Mouse (Mus musculus) CH12.LX (cell line): ENCODE data around the gene Reg3d. TPM values are rescaled to one million over a fixed set of nuclear protein-coding genes. Genes with fewer than 3 reads are reported as not detected.

ENCODE experiments used
- DNase-seq: peaks from one replicate; pipeline ENCODE4 v3.0.0-alpha.2; 2013; ENCODE audit errors: extremely low read depth
- H3K27ac ChIP-seq: 2 replicates; pipeline ENCODE4 v1.5.1; 2012; ENCODE audit warnings: low read depth, mild to moderate bottlenecking, control low read depth, moderate library complexity; ENCODE audit not compliant: insufficient read depth
- H3K27me3 ChIP-seq: replicated peaks from 2 replicates; pipeline ENCODE3; 2012; ENCODE audit warnings: inconsistent platforms
- H3K36me3 ChIP-seq, 2 experiments: replicated peaks in 1 of 2; 2 replicates each; pipeline versions ENCODE3 to v1.6.1; 2012; ENCODE audit warnings: inconsistent platforms in 1 of 2, low read length in 1 of 2, mild to moderate bottlenecking in 1 of 2, mixed read lengths in 1 of 2, moderate library complexity in 1 of 2; ENCODE audit not compliant: control insufficient read depth in 1 of 2, insufficient read depth in 1 of 2
- H3K4me1 ChIP-seq, 2 experiments: 2 replicates each; pipeline ENCODE4 v1.6.1; 2012; ENCODE audit warnings: inconsistent platforms in 1 of 2, moderate library complexity in 1 of 2; ENCODE audit not compliant: insufficient read depth in 2 of 2, control insufficient read depth in 1 of 2
- H3K4me2 ChIP-seq: 2 replicates; pipeline ENCODE4 v1.6.1; 2012; ENCODE audit warnings: low read depth, mild to moderate bottlenecking, control low read depth; ENCODE audit not compliant: poor library complexity, insufficient read depth, severe bottlenecking
- H3K4me3 ChIP-seq, 3 experiments: fragments of 150-350 bp in 1 of 3; sonication (generic) in 1 of 3; replicated peaks in 1 of 3; 2 replicates each; pipeline versions ENCODE3 to v1.5.1; 2011 to 2012; ENCODE audit warnings: low read depth in 2 of 3, low read length in 2 of 3, mild to moderate bottlenecking in 2 of 3, moderate library complexity in 2 of 3, control low read depth in 1 of 3, improper control_type of control experiment in 1 of 3, inconsistent platforms in 1 of 3, mixed read lengths in 1 of 3; ENCODE audit not compliant: poor library complexity in 1 of 3
- H3K79me2 ChIP-seq: replicated peaks from 2 replicates; pipeline ENCODE4 v1.6.1; 2012; ENCODE audit warnings: mild to moderate bottlenecking, moderate library complexity; ENCODE audit not compliant: control insufficient read depth, poor library complexity, insufficient read depth, severe bottlenecking; ENCODE audit errors: extremely low read depth
- H3K9ac ChIP-seq: 2 replicates; pipeline ENCODE4 v1.6.1; 2012; ENCODE audit warnings: low read depth, mild to moderate bottlenecking, control low read depth, moderate library complexity; ENCODE audit not compliant: insufficient read depth
- H3K9me3 ChIP-seq: replicated peaks from 2 replicates; pipeline ENCODE3; 2012; ENCODE audit warnings: low read length, inconsistent platforms, mixed read lengths
- BHLHE40 ChIP-seq: IDR thresholded peaks from 2 replicates; pipeline ENCODE4 v1.6.1; 2011; ENCODE audit warnings: mild to moderate bottlenecking, low read depth, low read length, improper control_type of control experiment
- CHD2 ChIP-seq: IDR thresholded peaks from 2 replicates; pipeline ENCODE4 v1.6.1; 2011; ENCODE audit warnings: low read length, improper control_type of control experiment
- CTCF ChIP-seq, 2 experiments: IDR thresholded peaks in 1 of 2; conservative IDR thresholded peaks in 1 of 2; 2 replicates each; pipeline ENCODE4 v1.5.1; 2011 to 2012; ENCODE audit warnings: low read depth in 2 of 2, low read length in 2 of 2, improper control_type of control experiment in 1 of 2, inconsistent platforms in 1 of 2, mild to moderate bottlenecking in 1 of 2, moderate library complexity in 1 of 2
- ELF1 ChIP-seq: IDR thresholded peaks from 2 replicates; pipeline ENCODE4 v1.6.1; 2014; ENCODE audit warnings: low read depth, mild to moderate bottlenecking, inconsistent platforms, low read length, improper control_type of control experiment
- HCFC1 ChIP-seq: IDR thresholded peaks from 2 replicates; pipeline ENCODE4 v1.6.1; 2012; ENCODE audit warnings: low read depth, mild to moderate bottlenecking, inconsistent platforms, low read length, improper control_type of control experiment
- IRF4 ChIP-seq: IDR thresholded peaks from 2 replicates; pipeline ENCODE4 v1.6.1; 2014; ENCODE audit warnings: low read depth, mild to moderate bottlenecking, inconsistent platforms, low read length, improper control_type of control experiment
- MAZ ChIP-seq: IDR thresholded peaks from 2 replicates; pipeline ENCODE4 v1.6.1; 2012; ENCODE audit warnings: low read depth, mild to moderate bottlenecking, inconsistent platforms, low read length, improper control_type of control experiment, moderate library complexity
- MXI1 ChIP-seq: IDR thresholded peaks from 2 replicates; pipeline ENCODE4 v1.6.1; 2011; ENCODE audit warnings: mild to moderate bottlenecking, low read depth, low read length, improper control_type of control experiment
- MYC ChIP-seq: IDR thresholded peaks from 2 replicates; pipeline ENCODE4 v1.6.1; 2011; ENCODE audit warnings: low read depth, mild to moderate bottlenecking, improper control_type of control experiment, low read length
- NELFE ChIP-seq: IDR thresholded peaks from 2 replicates; pipeline ENCODE4 v1.6.1; 2011; ENCODE audit warnings: low read depth, low read length, improper control_type of control experiment
- PAX5 ChIP-seq: IDR thresholded peaks from 2 replicates; pipeline ENCODE4 v1.6.1; 2012; ENCODE audit warnings: low read length, inconsistent platforms, mixed read lengths
- POLR2A ChIP-seq: IDR thresholded peaks from 2 replicates; pipeline ENCODE4 v1.6.1; 2011; ENCODE audit warnings: low read depth, mild to moderate bottlenecking, improper control_type of control experiment, low read length
- POLR2AphosphoS2 ChIP-seq: IDR thresholded peaks from 2 replicates; pipeline ENCODE4 v1.6.1; 2011; ENCODE audit warnings: low read depth, low read length, improper control_type of control experiment
- RAD21 ChIP-seq: IDR thresholded peaks from 2 replicates; pipeline ENCODE4 v1.6.1; 2011; ENCODE audit warnings: low read depth, mild to moderate bottlenecking, low read length, improper control_type of control experiment, moderate library complexity
- RCOR1 ChIP-seq: conservative IDR thresholded peaks from 2 replicates; pipeline ENCODE4 v1.6.1; 2012; ENCODE audit warnings: low read depth, mild to moderate bottlenecking, inconsistent platforms, low read length, improper control_type of control experiment
- TBP ChIP-seq: conservative IDR thresholded peaks from 2 replicates; pipeline ENCODE4 v1.6.1; 2011; ENCODE audit warnings: low read depth, low read length, improper control_type of control experiment
- UBTF ChIP-seq: IDR thresholded peaks from 2 replicates; pipeline ENCODE4 v1.6.1; 2012; ENCODE audit warnings: low read depth, mild to moderate bottlenecking, inconsistent platforms, low read length, improper control_type of control experiment, moderate library complexity
- ZC3H11A ChIP-seq: IDR thresholded peaks from 2 replicates; pipeline ENCODE4 v1.6.1; 2012; ENCODE audit warnings: low read depth, mild to moderate bottlenecking, inconsistent platforms, low read length, improper control_type of control experiment
- dilution Hi-C: fragments of 300-500 bp; cut with MboI; formaldehyde crosslinking; loops from 2 replicates; pipeline ENCODE4 v1.14.3; 2020; ENCODE audit warnings: low sequenced_read_pairs; ENCODE audit not compliant: extremely low pct_unique_long_range_greater_than_20kb, extremely low pct_ligation_motif_present
- in situ Hi-C: fragments of 300-500 bp; cut with MboI; formaldehyde crosslinking; loops from 3 replicates; pipeline ENCODE4 v1.14.3; 2019; ENCODE audit warnings: low sequenced_read_pairs, low pct_ligation_motif_present, low pct_unique_long_range_greater_than_20kb, mixed read lengths
- polyA plus RNA-seq: library from polyadenylated mRNA; unstranded; fragments of >175 nt; gene quantifications from 2 replicates; pipeline ENCODE4 v1.2.1, GENCODE M21; 2012; ENCODE audit warnings: low read depth; ENCODE audit not compliant: insufficient read length
- total RNA-seq, 2 experiments: library from RNA; depleted of rRNA; stranded (reverse); fragments of 300-350 nt in 1 of 2; fragments of >200 nt in 1 of 2; gene quantifications; 2 replicates each; pipeline ENCODE4 v1.2.3; 2012 to 2014

The Reg3d gene
- total and polyA plus RNA-seq, 3 experiments: not detected

DNA sequence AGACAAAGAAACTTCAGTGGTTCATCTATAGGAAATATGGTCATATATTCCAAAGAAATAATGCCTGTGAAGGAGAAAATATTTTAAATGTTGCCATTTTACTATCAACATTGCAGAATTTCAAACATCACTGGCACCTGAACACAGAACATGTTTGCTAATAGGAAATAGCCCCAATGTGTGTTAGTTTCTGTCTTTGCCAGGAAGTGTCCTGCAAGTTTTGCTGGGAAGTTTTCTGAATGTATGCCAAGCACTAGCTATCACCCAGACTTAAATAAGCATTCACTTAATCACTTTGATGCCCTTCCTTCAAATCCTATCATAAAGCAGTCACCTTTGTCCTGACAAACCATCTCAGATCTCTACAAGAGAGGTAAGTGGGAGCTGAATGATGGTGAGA, 1.7 kb upstream of the Reg3d start, which contains the start of gene Reg3a:
Gene Reg3a, plus strand, starts transcription at position 301 of the 400 bp plus-strand sequence.
- Histone ChIP-seq H3K4me2 (no peak within 1 kb of the TSS), H3K9ac (no peak within 1 kb of the TSS), H3K4me1 (no peaks in the 10 kb centered on the region), H3K9me3 (peaks cover 62% of the 10 kb centered on the region), H3K27me3 (no peaks in the 10 kb centered on the region), H3K4me3 (no peak within 1 kb of the TSS), H3K79me2 (no peaks in the 10 kb centered on the region), H3K27ac (no peak within 1 kb of the TSS), H3K36me3 (no peaks in the 10 kb centered on the region)
- TF ChIP-seq PAX5 (no peak), TBP (no peak), MYC (no peak), MXI1 (no peak), UBTF (no peak), RAD21 (no peak), IRF4 (no peak), NELFE (no peak), RCOR1 (no peak)
- in situ Hi-C loops (no loop called here), dilution Hi-C loops (no loop called here)
- DNase-seq: no peak

DNA sequence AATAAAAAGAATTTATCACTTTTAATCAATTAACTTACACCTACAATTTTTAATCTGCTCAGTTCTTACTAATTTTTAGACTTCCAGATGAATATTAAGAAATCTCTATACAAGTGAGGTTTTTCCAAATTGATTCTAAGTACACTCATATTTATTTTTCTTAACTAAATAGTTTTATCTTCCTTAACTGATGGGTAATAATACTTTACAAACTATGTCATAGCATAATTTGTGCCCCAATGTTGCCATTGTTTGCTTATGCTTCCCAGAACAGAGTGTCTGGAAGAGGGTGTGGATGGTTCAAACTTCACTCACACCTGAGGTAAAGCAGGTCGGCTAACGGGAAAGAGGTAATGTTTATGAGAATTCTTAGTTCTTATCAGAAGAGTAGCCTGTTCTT, 8.3 kb downstream of the Reg3d start, which contains the start of gene Reg3b:
Gene Reg3b, plus strand, starts transcription at position 301 of the 400 bp plus-strand sequence.
- H3K27ac ChIP-seq: no peak within 1 kb of the TSS
- H3K79me2 ChIP-seq: no peaks in the 10 kb centered on the region
- H3K4me3 ChIP-seq: no peak within 1 kb of the TSS
- H3K9ac ChIP-seq: no peak within 1 kb of the TSS
- dilution Hi-C loops (no loop called here), in situ Hi-C loops (no loop called here)
- no peaks in the 10 kb centered on the region for H3K27me3 ChIP-seq
- no peak for TF ChIP-seq ELF1
- TF ChIP-seq TBP: no peak
- no peak for TF ChIP-seq POLR2A
- no peak for TF ChIP-seq CTCF (conservative IDR thresholded peaks at IDR 0.05 in 1 of 2, IDR thresholded peaks at IDR 0.05 in 1 of 2; ENCODE audit: low read depth in 2 of 2, low read length in 2 of 2)
- TF ChIP-seq RCOR1: no peak
- TF ChIP-seq POLR2AphosphoS2: no peak
- no peak for TF ChIP-seq MYC
- TF ChIP-seq CHD2: no peak
- TF ChIP-seq HCFC1: no peak
- no peak for TF ChIP-seq MXI1
- no peak for TF ChIP-seq BHLHE40
- TF ChIP-seq ZC3H11A: no peak
- TF ChIP-seq MAZ: no peak
- H3K4me1 ChIP-seq: no peaks in the 10 kb centered on the region
- peaks cover 47% of the 10 kb centered on the region for H3K9me3 ChIP-seq
- no peaks in the 10 kb centered on the region for H3K36me3 ChIP-seq
- no peak for DNase-seq
- H3K4me2 ChIP-seq: no peak within 1 kb of the TSS
